Mouse (Mus musculus) lung, adult 2 months (tissue): ENCODE data around the gene Klhdc9.

Experiments used
- CTCF ChIP-seq: fragments of 200-500 bp; IDR thresholded peaks from 2 replicates; pipeline ENCODE4 v1.5.1; 2011; ENCODE audit warnings: mild to moderate bottlenecking, low read length, control low read depth; ENCODE audit not compliant: insufficient read depth
- POLR2A ChIP-seq: fragments of 200-500 bp; IDR thresholded peaks from 2 replicates; pipeline ENCODE4 v1.6.1; 2011; ENCODE audit warnings: low read depth, mild to moderate bottlenecking, control low read depth, low read length, borderline replicate concordance; ENCODE audit errors: extremely low read depth

DNA sequence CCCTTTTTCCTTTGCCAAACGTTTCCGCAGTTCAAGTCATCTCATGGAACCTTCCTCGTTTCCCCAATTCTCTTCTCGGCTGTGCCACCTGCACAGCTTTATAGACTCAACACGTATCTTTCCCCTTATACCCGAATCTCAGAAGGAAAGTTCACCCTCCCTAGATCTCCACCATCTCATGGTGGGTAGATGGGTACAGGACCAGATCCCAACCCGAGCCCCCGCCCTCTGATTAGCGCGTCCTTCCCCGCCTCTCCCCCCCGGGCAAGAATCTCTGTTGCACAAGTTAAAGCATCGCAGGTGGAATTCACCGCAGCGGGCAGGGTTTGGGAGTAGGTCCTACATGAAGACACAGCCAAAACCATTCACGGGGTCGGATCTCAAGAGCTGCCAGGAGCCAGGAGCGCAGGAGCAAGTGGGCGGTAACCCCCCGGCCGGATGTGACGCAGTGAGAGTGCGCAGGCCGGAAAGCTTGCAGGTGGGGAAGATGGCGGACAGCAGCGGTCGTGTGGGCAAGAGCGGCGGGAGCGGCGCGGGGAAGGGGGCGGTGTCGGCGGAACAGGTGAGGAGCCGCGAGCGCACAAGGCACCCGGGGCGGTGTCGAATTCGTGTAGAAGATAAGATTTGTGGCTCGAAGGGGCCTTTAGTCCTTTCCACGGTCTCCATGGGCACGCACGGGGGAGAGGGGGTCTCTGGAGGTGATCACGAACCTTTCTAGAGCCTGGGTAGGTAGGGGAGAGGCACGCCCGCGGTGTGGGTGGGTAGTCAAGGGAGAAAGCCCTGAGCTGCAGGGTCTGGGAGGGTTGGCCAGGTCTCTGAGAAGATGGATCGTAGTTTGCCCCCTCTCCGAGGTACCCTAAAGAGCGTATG lies 15.1 kb downstream of the Klhdc9 start, which contains the start of the genes Nit1 and Pfdn2:
- peak; percentile 91 for TF ChIP-seq POLR2A
- no peak for TF ChIP-seq CTCF
